17 mouse cellular contexts compared by ENCODE assay signal in the genomic region with DNA sequence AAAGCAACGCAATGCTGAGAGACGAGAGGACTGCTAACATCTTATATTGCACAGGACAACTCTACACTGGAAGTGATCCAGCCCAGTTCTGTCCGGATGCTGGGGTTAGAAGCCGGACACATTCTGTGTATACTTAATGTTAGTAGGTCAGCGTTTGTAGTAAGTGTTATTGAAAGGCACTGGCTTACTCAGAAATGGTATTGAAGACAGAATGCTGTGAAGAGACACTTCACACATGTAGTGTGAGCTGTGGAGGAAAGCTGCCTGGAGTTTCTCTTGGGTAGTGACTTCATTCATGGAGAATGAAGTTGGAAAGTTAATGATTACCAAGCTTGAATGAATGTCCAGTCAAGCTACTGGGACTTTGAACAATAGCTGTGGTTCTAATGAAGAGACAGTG.
DNase-seq lines count a peak whose midpoint lies in the region; ATAC-seq lines count a peak whose summit lies in the region.
"Had no signal": no experiment of that assay in that cellular context is flagged by ENCODE, and none has a peak within 500 bp of the region (broad histone marks: within the 10 kb centered on the region; RNA-seq: fewer than 3 reads in every experiment).

No protein-coding gene starts in this region.

- no peak overlapping the region for H3K9ac ChIP-seq in intestine, embryonic 15.5 days
- H3K9ac ChIP-seq in liver, embryonic 13.5 days, result no peak overlapping the region
- H3K9ac ChIP-seq: hindbrain, embryonic 14.5 days; neural tube, embryonic 13.5 days had no signal

- no peak overlapping the region for H3K4me3 ChIP-seq in intestine, embryonic 15.5 days (replicated peaks)
- H3K4me3 ChIP-seq in liver, embryonic 13.5 days (replicated peaks), result no peak overlapping the region
- H3K4me3 ChIP-seq: erythroblast, embryonic 14.5 days; limb, embryonic 10.5 days; neural tube, embryonic 13.5 days had no signal

- H3K4me2 ChIP-seq in intestine, embryonic 15.5 days (replicated peaks), result 0 out of 2 replicates have a peak overlapping the region, but pooled peaks have one; percentile 16
- no peak overlapping the region for H3K4me2 ChIP-seq in liver, embryonic 13.5 days
- H3K4me2 ChIP-seq: hindbrain, embryonic 14.5 days; neural tube, embryonic 13.5 days had no signal

- ATAC-seq in intestine, embryonic 15.5 days, result peak; percentile 81
- peak; percentile 60; the same call in 1 of the 2 replicates for ATAC-seq in liver, embryonic 13.5 days (ENCODE audit: low read depth)

- intact Hi-C loops in left cerebral cortex, postnatal 10 days (cut with DNase I), result loop anchor here (10.0 kb wide), 1 partner anchor 48 kb away; no protein-coding TSS in a partner anchor

- no peaks in the 10 kb centered on the region for H3K27me3 ChIP-seq in intestine, embryonic 15.5 days (replicated peaks)
- no peaks in the 10 kb centered on the region for H3K27me3 ChIP-seq in liver, embryonic 13.5 days
- H3K27me3 ChIP-seq: neural tube, embryonic 13.5 days had no signal

- 53% methylated on average over 5 of the region's 5 CpGs for WGBS in intestine, embryonic 15.5 days
- 73% methylated on average over 5 of the region's 5 CpGs for WGBS in liver, embryonic 13.5 days (ENCODE audit: insufficient replicate concordance)

- no peaks in the 10 kb centered on the region for H3K9me3 ChIP-seq in intestine, embryonic 15.5 days
- no peaks in the 10 kb centered on the region for H3K9me3 ChIP-seq in liver, embryonic 13.5 days (replicated peaks)
- H3K9me3 ChIP-seq: limb, embryonic 10.5 days; neural tube, embryonic 13.5 days had no signal

- H3K27ac ChIP-seq in intestine, embryonic 15.5 days, result peak overlapping the region; percentile 48; the same call in 1 of the 2 replicates
- peak overlapping the region; percentile 58; the same call in 1 of the 2 replicates for H3K27ac ChIP-seq in liver, embryonic 13.5 days
- H3K27ac ChIP-seq: hindbrain, embryonic 14.5 days; limb, embryonic 10.5 days; neural tube, embryonic 13.5 days had no signal

- peaks cover 12% of the 10 kb centered on the region for H3K4me1 ChIP-seq in intestine, embryonic 15.5 days (replicated peaks)
- peaks cover 27% of the 10 kb centered on the region for H3K4me1 ChIP-seq in liver, embryonic 13.5 days (replicated peaks)

- no peaks in the 10 kb centered on the region for H3K36me3 ChIP-seq in intestine, embryonic 15.5 days
- H3K36me3 ChIP-seq in liver, embryonic 13.5 days, result peaks cover 10% of the 10 kb centered on the region

- DNase-seq in kidney, adult 11 months, result peak; percentile 49
- DNase-seq in kidney, postnatal 10 days, result no peak
- DNase-seq in liver, embryonic 13.5 days, result no peak
- DNase-seq in lung, postnatal 4 days, result peak; percentile 26 to 63
- no peak for DNase-seq in cerebellum, adult 11 months
- no peak for DNase-seq in left cerebral cortex, postnatal 10 days (ENCODE audit: extremely low spot score in 1 of 2, low spot score in 2 of 2)
- DNase-seq in retina, postnatal 1 day, result no peak
- DNase-seq: adrenal gland, adult 8-10 months; B cell, adult 2 months; cerebellum, adult 9-11 months; gastrocnemius, postnatal 25 days; thymus, postnatal 4 days had no signal

Comparison
In these comparisons a context has a peak if more than half of its experiments do, and no peak if none do; other contexts are left out.
1. DNase-seq: peak in kidney, adult 11 months (single experiment) and lung, postnatal 4 days (2 of 2); none in kidney, postnatal 10 days (single experiment), liver, embryonic 13.5 days (single experiment), cerebellum, adult 11 months (single experiment), left cerebral cortex, postnatal 10 days (0 of 2) and retina, postnatal 1 day (single experiment).